Mouse (Mus musculus): ENCODE results near the gene Gm38392. TPM values are rescaled to one million over a fixed set of nuclear protein-coding genes. Genes with fewer than 3 reads are reported as not detected.

Gm38392 gene
- polyA plus RNA-seq, 1 experiment = not detected

DNA sequence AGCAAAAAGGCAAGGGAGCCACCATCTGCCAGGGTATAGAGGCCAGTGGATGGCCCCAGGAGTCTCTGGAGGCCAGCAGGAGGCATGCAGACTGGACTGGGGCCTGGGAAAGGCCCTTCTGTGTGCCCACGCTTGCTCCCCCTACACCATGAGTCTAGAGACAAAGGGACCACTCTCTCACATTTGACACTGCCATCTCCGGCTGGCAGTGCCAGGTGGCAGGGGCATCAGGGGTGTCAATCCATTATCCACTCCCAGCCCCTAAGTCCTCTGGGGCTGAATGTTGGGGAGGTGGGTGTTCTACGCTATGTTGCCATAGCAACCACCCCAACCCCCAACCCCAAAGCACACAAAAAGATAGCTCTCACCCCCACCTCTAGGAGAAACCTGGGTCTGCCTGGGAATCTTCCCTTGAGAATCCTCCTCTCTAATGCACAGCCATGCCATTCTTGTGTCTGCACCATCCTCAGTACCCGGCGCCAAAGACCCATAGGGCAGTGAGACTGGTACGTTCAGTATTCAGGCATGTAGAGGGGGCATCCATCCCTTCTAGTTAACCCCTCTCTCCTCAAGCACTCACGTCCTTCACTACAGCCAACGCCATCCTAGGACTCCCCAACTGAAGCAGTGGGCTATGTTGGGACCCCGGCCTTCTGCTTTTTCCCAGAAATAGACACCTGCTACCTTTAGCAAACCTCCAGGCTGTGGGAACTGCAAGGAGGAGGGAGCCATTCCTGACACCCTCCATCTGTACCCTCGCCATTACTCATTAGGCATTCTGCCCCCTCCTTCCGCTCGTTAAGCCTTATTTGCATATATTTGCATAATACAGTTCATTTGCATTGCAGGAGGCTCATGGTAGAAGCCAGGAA, 65.3 kb downstream of the Gm38392 start:
- no peak for DNase-seq (ENCODE audit: low read depth, low spot score)
- WGBS = 59% methylated on average over 12 of the region's 12 CpGs

DNA sequence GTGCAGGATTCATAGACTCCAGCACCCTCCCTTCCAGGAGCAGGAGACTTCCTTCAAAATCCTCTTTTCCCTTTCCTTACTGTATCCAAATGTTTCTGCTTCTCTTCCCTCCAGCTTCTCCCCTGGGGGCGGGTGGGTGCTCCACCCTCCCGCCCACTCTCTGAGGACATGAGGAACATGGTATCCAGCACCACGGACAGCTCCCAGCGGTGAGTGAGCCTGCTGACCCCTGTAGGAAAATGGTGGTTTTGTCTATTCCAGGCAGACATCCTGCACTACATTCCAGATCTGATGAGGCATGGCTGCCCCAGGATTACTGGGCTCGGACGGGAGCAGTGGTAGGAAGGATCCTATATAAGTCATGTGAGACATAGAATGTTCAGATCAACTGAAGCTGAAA, 66.2 kb downstream of the Gm38392 start:
- no peak for DNase-seq (ENCODE audit: low read depth, low spot score)
- 2% methylated on average over 6 of the region's 6 CpGs for WGBS

- 25% methylated on average over 9 of the region's 9 CpGs for WGBS
- no peak for DNase-seq (ENCODE audit: low read depth, low spot score)
These were observed 67.1 kb downstream of the Gm38392 start for GRCm38 (mm10) chr3:88219940-88220339.

GRCm38 (mm10) chr3:88217679-88218078, 69.3 kb downstream of the Gm38392 start:
- 50% methylated on average over 1 of the region's 2 CpGs for WGBS

GRCm38 (mm10) chr3:88216534-88217326, 70.3 kb downstream of the Gm38392 start:
- DNase-seq (ENCODE audit: low read depth, low spot score) = no peak
- WGBS = 22% methylated on average over 7 of the region's 7 CpGs

More at GRCm38 (mm10) chr3:88217679-88218078, 69.3 kb downstream of the Gm38392 start:
- no peak for DNase-seq (ENCODE audit: low read depth, low spot score)

GRCm38 (mm10) chr3:88216116-88216515, 70.9 kb downstream of the Gm38392 start:
- DNase-seq (ENCODE audit: low read depth, low spot score) = no peak
- WGBS = 11% methylated on average over 6 of the region's 6 CpGs

- DNase-seq (ENCODE audit: low read depth, low spot score) = no peak
- under 1% methylated on average over 23 of the region's 23 CpGs for WGBS
These were observed 71.4 kb downstream of the Gm38392 start for GRCm38 (mm10) chr3:88215553-88216004.

GRCm38 (mm10) chr3:88214971-88215552, 71.9 kb downstream of the Gm38392 start:
- WGBS = 1% methylated on average over 48 of the region's 48 CpGs
- DNase-seq (ENCODE audit: low read depth, low spot score) = no peak

GRCm38 (mm10) chr3:88214197-88214938, 72.6 kb downstream of the Gm38392 start:
- no peak for DNase-seq (ENCODE audit: low read depth, low spot score)
- 3% methylated on average over 42 of the region's 42 CpGs for WGBS

- DNase-seq (ENCODE audit: low read depth, low spot score) = no peak
- WGBS = 14% methylated on average over 2 of the region's 2 CpGs
These were observed 74.0 kb downstream of the Gm38392 start for GRCm38 (mm10) chr3:88213019-88213418.

- WGBS = 13% methylated on average over 1 of the region's 1 CpGs
- no peak for DNase-seq (ENCODE audit: low read depth, low spot score)
These were observed 74.7 kb downstream of the Gm38392 start for GRCm38 (mm10) chr3:88212356-88212755.

GRCm38 (mm10) chr3:88210918-88211317, 76.1 kb downstream of the Gm38392 start:
- DNase-seq (ENCODE audit: low read depth, low spot score) = no peak
- WGBS = 23% methylated on average over 2 of the region's 2 CpGs

GRCm38 (mm10) chr3:88210121-88210520, 76.9 kb downstream of the Gm38392 start:
- no peak for DNase-seq (ENCODE audit: low read depth, low spot score)
- WGBS = 23% methylated on average over 2 of the region's 2 CpGs

- 2% methylated on average over 6 of the region's 6 CpGs for WGBS
- no peak for DNase-seq (ENCODE audit: low read depth, low spot score)
These were observed 77.7 kb downstream of the Gm38392 start for GRCm38 (mm10) chr3:88209306-88209705.

GRCm38 (mm10) chr3:88208226-88208720, 78.7 kb downstream of the Gm38392 start:
- WGBS = 22% methylated on average over 3 of the region's 3 CpGs
- no peak for DNase-seq (ENCODE audit: low read depth, low spot score)

- no peak for DNase-seq (ENCODE audit: low read depth, low spot score)
- 6% methylated on average over 15 of the region's 15 CpGs for WGBS
These were observed 79.4 kb downstream of the Gm38392 start for GRCm38 (mm10) chr3:88207451-88208100.

DNA sequence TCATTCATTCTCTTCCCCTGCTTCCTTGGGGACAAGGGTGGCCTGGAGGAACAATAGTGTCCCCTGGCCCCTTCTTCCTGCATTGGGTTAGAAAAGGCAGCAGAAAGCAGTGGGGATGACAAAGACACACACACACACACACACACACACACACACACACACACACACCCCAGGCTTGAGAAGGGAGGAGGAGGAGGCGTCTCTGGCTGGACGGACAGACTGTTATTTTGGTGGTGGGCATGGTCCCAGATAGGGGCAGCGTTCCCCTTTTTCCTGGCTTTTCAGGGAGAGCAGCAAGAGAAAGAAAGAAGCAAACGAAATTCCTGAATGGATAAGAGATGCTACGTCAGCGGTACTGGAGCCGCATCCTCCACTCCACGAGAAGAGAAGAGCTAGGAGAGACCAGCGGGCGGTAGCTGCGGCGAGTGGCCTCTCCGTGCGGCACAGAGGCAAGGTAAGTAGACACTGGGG, 80.1 kb downstream of the Gm38392 start:
- no peak for DNase-seq (ENCODE audit: low read depth, low spot score)
- 4% methylated on average over 14 of the region's 14 CpGs for WGBS

DNA sequence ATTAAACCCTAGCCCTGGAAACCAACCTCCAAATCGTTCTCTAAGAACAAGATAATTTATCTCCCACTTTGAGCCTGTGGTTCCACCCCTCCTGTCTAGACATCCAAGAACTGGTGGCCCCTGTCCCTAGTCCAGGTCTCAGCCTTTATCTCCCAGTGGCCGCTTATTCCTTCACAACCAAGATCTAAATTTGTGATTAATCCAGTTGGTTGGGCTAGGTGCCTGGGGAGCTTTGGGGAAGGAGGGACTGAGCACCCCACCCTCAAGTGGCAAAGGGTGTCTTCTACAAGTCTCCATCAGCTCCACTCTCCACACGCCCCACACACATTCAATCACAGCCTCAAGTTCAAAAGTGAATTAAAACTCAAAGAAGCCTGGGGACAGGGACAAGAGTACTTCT, 80.5 kb downstream of the Gm38392 start:
- 12% methylated on average over 3 of the region's 3 CpGs for WGBS
- DNase-seq (ENCODE audit: low read depth, low spot score) = no peak
